Comparison of ENCODE assay signal across 22 mouse cellular contexts in genomic region chr11:91530737-91531136, GRCm38 (mm10). TPM values are rescaled to one million over a fixed set of nuclear protein-coding genes. Genes with fewer than 3 reads are reported as not detected.
"Had no signal": no experiment of that assay in that cellular context is flagged by ENCODE, and none has a peak within 500 bp of the region (broad histone marks: within the 10 kb centered on the region; RNA-seq: fewer than 3 reads in every experiment).

No protein-coding gene starts in this region.

- H3K27me3 ChIP-seq: liver, embryonic 15.5 days; neural tube, embryonic 12.5 days; stomach, embryonic 15.5 days had no signal

- H3K9ac ChIP-seq: liver, embryonic 15.5 days; neural tube, embryonic 12.5 days; stomach, embryonic 15.5 days had no signal

- ATAC-seq: lung, postnatal 0 days had no signal

- H3K4me3 ChIP-seq: layer of hippocampus, adult 2 months; limb, embryonic 10.5 days; liver, embryonic 15.5 days; neural tube, embryonic 12.5 days; stomach, embryonic 15.5 days had no signal

- H3K27ac ChIP-seq: kidney, postnatal 0 days; layer of hippocampus, adult 2 months; limb, embryonic 10.5 days; liver, embryonic 15.5 days; neural tube, embryonic 12.5 days; stomach, embryonic 15.5 days had no signal

- H3K36me3 ChIP-seq: limb, embryonic 10.5 days; liver, embryonic 15.5 days; neural tube, embryonic 12.5 days; stomach, embryonic 15.5 days had no signal

- H3K4me1 ChIP-seq: limb, embryonic 10.5 days; liver, embryonic 15.5 days; neural tube, embryonic 12.5 days; stomach, embryonic 15.5 days had no signal

- H3K9me3 ChIP-seq: limb, embryonic 10.5 days; liver, embryonic 15.5 days; neural tube, embryonic 12.5 days; stomach, embryonic 15.5 days had no signal

- H3K4me2 ChIP-seq: liver, embryonic 11.5 days; liver, embryonic 15.5 days; neural tube, embryonic 12.5 days; stomach, embryonic 15.5 days had no signal

- DNase-seq: kidney, adult 11 months; kidney, adult 9 months; kidney, postnatal 4 days; lung, adult 2 months; lung, postnatal 36 days; midbrain, embryonic 14.5 days; thymus, postnatal 36 days had no signal

RNA-seq across cellular contexts. Expression of gene Kif2b, which starts 46.6 kb away (rescaled TPM):
- total RNA-seq: layer of hippocampus, adult 2 months; layer of hippocampus, postnatal 10 days; left cerebral cortex, adult 18-20 months; megakaryocyte progenitor cell, adult 5-6 weeks; neutrophil, adult 5-6 weeks had no signal
- polyA plus RNA-seq: kidney, postnatal 0 days; limb, embryonic 10.5 days; limb, embryonic 14.5 days; liver, embryonic 11.5 days; liver, embryonic 15.5 days; lung, adult 2 months; lung, postnatal 0 days; midbrain, embryonic 14.5 days; neural tube, embryonic 12.5 days; spleen, adult 2 months; stomach, embryonic 15.5 days; thymus, postnatal 0 days had no signal
